Mouse (Mus musculus) liver, adult (tissue): ENCODE measurements around the gene Ctdspl.

Experiments
- GATA4 ChIP-seq: IDR thresholded peaks from 2 replicates; pipeline ENCODE4 v1.6.1; 2014; ENCODE audit warnings: mild to moderate bottlenecking, low read length; ENCODE audit not compliant: insufficient replicate concordance

Gene Ctdspl

GRCm38 (mm10) chr9:118951381-118951780, 25.1 kb downstream of the Ctdspl start:
- TF ChIP-seq GATA4, result no peak

GRCm38 (mm10) chr9:118952180-118952579, 25.9 kb downstream of the Ctdspl start:
- TF ChIP-seq GATA4, result no peak; the same call in 1 of the 2 replicates

DNA sequence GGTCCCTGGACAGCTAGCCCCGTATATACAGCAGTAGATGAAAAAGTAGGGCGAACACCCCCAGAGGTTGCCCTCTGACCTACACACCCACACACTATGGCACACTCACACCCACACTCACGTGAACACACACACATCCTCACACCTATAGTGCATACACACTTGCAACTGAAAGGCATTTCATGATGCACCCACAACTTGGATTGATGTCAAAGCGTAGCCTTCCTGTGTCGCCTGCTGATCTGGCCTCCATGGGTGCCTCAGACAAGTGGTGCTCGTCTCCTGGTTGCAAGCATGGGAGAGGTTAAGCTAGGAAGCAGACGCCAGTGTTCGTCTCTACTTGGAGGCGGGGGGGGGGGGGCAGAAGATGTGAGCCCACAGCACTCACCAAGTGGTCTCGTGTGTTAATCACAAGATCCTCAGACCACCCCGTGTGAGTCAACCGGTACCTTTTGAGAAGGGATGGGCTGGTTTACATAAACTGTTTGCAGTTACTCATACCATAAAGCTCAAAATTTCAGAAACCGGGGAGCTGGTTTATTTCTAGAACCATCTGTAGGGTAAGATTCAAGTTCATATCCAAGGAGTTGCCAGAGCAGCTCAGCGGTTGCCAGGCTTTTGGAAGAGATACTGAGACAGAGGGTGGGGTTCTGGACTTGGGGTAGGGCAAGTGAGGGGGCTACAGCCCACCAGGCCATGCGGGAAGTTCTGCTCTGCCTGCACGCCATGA, 27.4 kb downstream of the Ctdspl start:
- no peak for TF ChIP-seq GATA4

GRCm38 (mm10) chr9:118958802-118959201, 32.5 kb downstream of the Ctdspl start:
- peak; percentile 58; the same call in 1 of the 2 replicates for TF ChIP-seq GATA4

DNA sequence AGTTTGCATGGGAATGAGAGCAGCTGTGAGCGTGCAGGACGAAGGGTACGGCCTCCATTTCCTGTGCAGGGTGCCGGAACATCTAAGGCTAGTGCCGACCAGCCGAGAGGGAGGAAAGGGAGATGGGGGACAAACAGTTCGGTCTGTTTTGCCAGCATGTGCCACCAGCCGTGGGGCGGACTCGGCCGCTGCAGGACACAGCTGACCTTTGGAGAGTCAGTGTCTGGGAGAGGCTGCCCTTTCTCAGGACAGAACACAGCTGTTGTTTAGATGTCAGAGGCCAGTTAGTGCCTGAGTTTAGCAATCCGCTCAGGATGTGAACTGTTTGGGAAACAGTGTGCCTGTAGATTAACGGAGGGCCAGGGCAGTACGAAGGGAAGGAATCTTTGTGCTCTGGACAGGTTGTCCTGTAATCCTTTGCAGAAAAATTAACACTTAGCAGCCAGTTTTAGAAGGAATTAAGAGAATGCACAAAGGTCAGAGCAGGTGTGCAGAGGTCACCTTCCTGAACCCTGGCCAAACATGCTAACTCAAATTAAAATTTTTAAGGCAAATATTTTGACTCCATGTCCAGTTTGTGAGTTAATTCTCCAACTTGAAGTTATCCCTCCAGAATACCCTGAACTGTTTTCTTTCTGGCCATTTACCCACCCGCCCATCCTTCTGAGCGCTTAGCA, 34.3 kb downstream of the Ctdspl start:
- peak; percentile 60; the same call in 1 of the 2 replicates for TF ChIP-seq GATA4

DNA sequence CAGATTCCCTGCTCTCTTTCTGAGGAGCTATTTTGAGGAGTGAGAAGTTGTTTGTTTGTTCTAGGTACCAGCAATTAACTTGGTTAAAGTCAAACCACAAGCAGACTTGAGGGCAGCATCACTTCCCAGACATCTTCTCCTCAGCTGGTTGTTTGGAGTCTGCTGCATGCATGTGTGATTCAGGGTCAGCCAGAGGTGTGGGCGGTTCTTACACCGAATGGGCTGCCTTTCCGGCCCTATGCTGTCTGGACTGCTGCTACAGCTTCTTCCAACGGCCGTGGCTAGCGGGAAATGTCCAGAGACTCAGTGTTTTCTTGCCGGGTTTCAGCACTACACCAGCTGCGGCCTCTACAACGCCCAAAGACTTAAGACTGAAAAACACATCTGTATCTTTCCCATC, 36.9 kb downstream of the Ctdspl start:
- no peak for TF ChIP-seq GATA4

GRCm38 (mm10) chr9:118964263-118965034, 38.2 kb downstream of the Ctdspl start:
- TF ChIP-seq GATA4, result no peak

GRCm38 (mm10) chr9:118969810-118970209, 43.6 kb downstream of the Ctdspl start:
- no peak for TF ChIP-seq GATA4

- TF ChIP-seq GATA4, result no peak
These were observed 46.8 kb downstream of the Ctdspl start for GRCm38 (mm10) chr9:118973028-118973427.

- no peak for TF ChIP-seq GATA4
These were observed 47.3 kb downstream of the Ctdspl start for GRCm38 (mm10) chr9:118973566-118973965.

GRCm38 (mm10) chr9:118974148-118974547, 47.9 kb downstream of the Ctdspl start:
- TF ChIP-seq GATA4, result peak; percentile 36; the same call in 1 of the 2 replicates

DNA sequence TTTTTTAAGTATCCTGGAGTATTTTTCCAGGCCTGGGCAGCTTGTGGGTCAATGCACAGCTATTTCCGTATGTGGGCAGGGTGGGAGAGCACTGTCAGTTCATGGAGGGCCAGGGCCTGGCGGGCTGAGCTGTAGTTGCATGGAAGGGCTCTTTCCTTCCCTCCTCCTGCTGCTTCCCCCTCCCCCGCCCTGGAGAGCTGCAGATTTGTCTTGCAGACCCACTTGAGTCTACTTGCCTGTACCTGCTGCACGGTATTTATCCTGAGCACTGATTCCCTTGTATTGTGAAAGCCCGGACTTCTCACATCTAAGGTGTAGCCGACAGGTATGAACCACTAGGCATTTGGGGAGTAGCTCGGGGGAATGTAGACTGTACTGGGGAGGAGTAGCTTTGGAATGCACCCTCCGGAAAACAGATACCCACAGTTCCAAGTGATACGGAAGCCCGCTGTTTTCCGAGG, 49.0 kb downstream of the Ctdspl start:
- no peak for TF ChIP-seq GATA4

DNA sequence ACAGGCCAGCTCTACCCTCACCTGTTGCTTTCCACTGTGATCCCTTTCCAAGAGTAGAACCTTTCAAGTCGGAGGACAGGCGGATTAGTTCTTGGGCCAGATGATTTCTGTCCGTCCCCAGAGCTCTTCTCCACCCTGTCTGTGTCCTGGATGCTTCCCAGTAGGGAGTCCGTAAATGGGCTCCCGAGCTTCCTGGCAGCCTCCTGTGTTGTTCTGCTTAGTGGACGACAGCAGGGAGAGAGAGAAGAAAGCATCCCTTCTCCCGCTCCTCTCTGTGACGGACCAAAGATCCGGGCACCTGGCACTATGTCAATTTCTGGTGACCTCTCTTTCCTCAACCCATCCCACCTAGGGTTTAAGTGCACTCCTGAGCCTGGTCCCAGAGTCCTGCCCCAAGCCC, 49.5 kb downstream of the Ctdspl start:
- no peak for TF ChIP-seq GATA4

GRCm38 (mm10) chr9:118976561-118976960, 50.3 kb downstream of the Ctdspl start:
- no peak for TF ChIP-seq GATA4

- TF ChIP-seq GATA4, result no peak
These were observed 51.2 kb downstream of the Ctdspl start for GRCm38 (mm10) chr9:118977425-118977824.
